Mouse (Mus musculus): Measurements from ENCODE around the gene Gm26620. TPM values are rescaled to one million over a fixed set of nuclear protein-coding genes. Genes with fewer than 3 reads are reported as not detected.

Gene Gm26620
- polyA plus RNA-seq, 1 experiment from 2014 or later, result 0.31 TPM

GRCm38 (mm10) chr1:170886044-170886458, 1.2 kb downstream of the Gm26620 start:
- Histone ChIP-seq H3K4me2 (no peak overlapping the region), H3K27ac (ENCODE audit: low read depth, low read length) (no peak overlapping the region), H3K9me3 (ENCODE audit: control insufficient read depth, low read length) (no peaks in the 10 kb centered on the region), H3K36me3 (ENCODE audit: control insufficient read depth, insufficient read depth, low read length) (no peaks in the 10 kb centered on the region), H3K9ac (ENCODE audit: low read length) (no peak overlapping the region), H3K4me1 (ENCODE audit: control insufficient read depth, insufficient read depth, low read length) (peaks cover 5% of the 10 kb centered on the region; the same call in 1 of the 2 replicates), H3K27me3 (ENCODE audit: control insufficient read depth, insufficient read depth, low read length) (no peaks in the 10 kb centered on the region), H3K4me3 (ENCODE audit: low read depth, low read length) (no peak overlapping the region)
- ATAC-seq (ENCODE audit: low FRiP score) (no peak), DNase-seq (ENCODE audit: low spot score, missing footprints) (no peak)
- WGBS, result 60% methylated on average over 6 of the region's 6 CpGs

GRCm38 (mm10) chr1:170889310-170889709, 4.4 kb downstream of the Gm26620 start:
- ATAC-seq (ENCODE audit: low FRiP score) (no peak), DNase-seq (ENCODE audit: low spot score, missing footprints) (no peak)
- no peak overlapping the region for H3K4me2 ChIP-seq
- H3K9me3 ChIP-seq (ENCODE audit: control insufficient read depth, low read length), result no peaks in the 10 kb centered on the region
- H3K36me3 ChIP-seq (ENCODE audit: control insufficient read depth, insufficient read depth, low read length), result no peaks in the 10 kb centered on the region
- H3K27ac ChIP-seq (ENCODE audit: low read depth, low read length), result no peak overlapping the region
- H3K9ac ChIP-seq (ENCODE audit: low read length), result no peak overlapping the region
- no peaks in the 10 kb centered on the region for H3K27me3 ChIP-seq (ENCODE audit: control insufficient read depth, insufficient read depth, low read length)
- no peak overlapping the region for H3K4me3 ChIP-seq (ENCODE audit: low read depth, low read length)
- peaks cover 4% of the 10 kb centered on the region; the same call in 1 of the 2 replicates for H3K4me1 ChIP-seq (ENCODE audit: control insufficient read depth, insufficient read depth, low read length)
- WGBS, result 82% methylated on average over 4 of the region's 4 CpGs

GRCm38 (mm10) chr1:170891646-170892045, 6.8 kb downstream of the Gm26620 start:
- WGBS, result 74% methylated on average over 2 of the region's 2 CpGs
- H3K4me2 ChIP-seq, result no peak overlapping the region

GRCm38 (mm10) chr1:170892279-170892678, 7.4 kb downstream of the Gm26620 start:
- Histone ChIP-seq H3K27ac (ENCODE audit: low read depth, low read length) (no peak overlapping the region), H3K4me3 (ENCODE audit: low read depth, low read length) (no peak overlapping the region), H3K4me1 (ENCODE audit: control insufficient read depth, insufficient read depth, low read length) (no peaks in the 10 kb centered on the region), H3K36me3 (ENCODE audit: control insufficient read depth, insufficient read depth, low read length) (no peaks in the 10 kb centered on the region), H3K4me2 (no peak overlapping the region), H3K9ac (ENCODE audit: low read length) (no peak overlapping the region), H3K27me3 (ENCODE audit: control insufficient read depth, insufficient read depth, low read length) (no peaks in the 10 kb centered on the region), H3K9me3 (ENCODE audit: control insufficient read depth, low read length) (no peaks in the 10 kb centered on the region)
- DNase-seq (ENCODE audit: low spot score, missing footprints) (no peak), ATAC-seq (ENCODE audit: low FRiP score) (no peak)
- 50% methylated on average over 1 of the region's 1 CpGs for WGBS

More at GRCm38 (mm10) chr1:170891646-170892045, 6.8 kb downstream of the Gm26620 start:
- ATAC-seq (ENCODE audit: low FRiP score) (no peak), DNase-seq (ENCODE audit: low spot score, missing footprints) (no peak)
- no peaks in the 10 kb centered on the region for H3K9me3 ChIP-seq (ENCODE audit: control insufficient read depth, low read length)
- H3K4me3 ChIP-seq (ENCODE audit: low read depth, low read length), result no peak overlapping the region
- no peak overlapping the region for H3K27ac ChIP-seq (ENCODE audit: low read depth, low read length)
- no peaks in the 10 kb centered on the region for H3K27me3 ChIP-seq (ENCODE audit: control insufficient read depth, insufficient read depth, low read length)
- H3K4me1 ChIP-seq (ENCODE audit: control insufficient read depth, insufficient read depth, low read length), result no peaks in the 10 kb centered on the region
- H3K9ac ChIP-seq (ENCODE audit: low read length), result no peak overlapping the region
- H3K36me3 ChIP-seq (ENCODE audit: control insufficient read depth, insufficient read depth, low read length), result no peaks in the 10 kb centered on the region

GRCm38 (mm10) chr1:170894603-170895602, 10.0 kb downstream of the Gm26620 start:
- WGBS, result 66% methylated on average over 9 of the region's 9 CpGs
- H3K4me1 ChIP-seq (ENCODE audit: control insufficient read depth, insufficient read depth, low read length), result no peaks in the 10 kb centered on the region
- H3K9ac ChIP-seq (ENCODE audit: low read length), result no peak overlapping the region
- H3K27ac ChIP-seq (ENCODE audit: low read depth, low read length), result no peak overlapping the region
- ATAC-seq (ENCODE audit: low FRiP score) (no peak), DNase-seq (ENCODE audit: low spot score, missing footprints) (peak; percentile 87)
- H3K27me3 ChIP-seq (ENCODE audit: control insufficient read depth, insufficient read depth, low read length), result no peaks in the 10 kb centered on the region
- H3K36me3 ChIP-seq (ENCODE audit: control insufficient read depth, insufficient read depth, low read length), result no peaks in the 10 kb centered on the region
- no peak overlapping the region for H3K4me3 ChIP-seq (ENCODE audit: low read depth, low read length)
- H3K4me2 ChIP-seq, result no peak overlapping the region
- H3K9me3 ChIP-seq (ENCODE audit: control insufficient read depth, low read length), result no peaks in the 10 kb centered on the region

GRCm38 (mm10) chr1:170896651-170897281, 11.9 kb downstream of the Gm26620 start:
- peak; percentile 69 for DNase-seq (ENCODE audit: low spot score, missing footprints)
- no peak overlapping the region for H3K4me3 ChIP-seq (ENCODE audit: low read depth, low read length)
- H3K27me3 ChIP-seq (ENCODE audit: control insufficient read depth, insufficient read depth, low read length), result no peaks in the 10 kb centered on the region
- no peaks in the 10 kb centered on the region for H3K36me3 ChIP-seq (ENCODE audit: control insufficient read depth, insufficient read depth, low read length)
- WGBS, result 81% methylated on average over 5 of the region's 5 CpGs
- ATAC-seq (ENCODE audit: low FRiP score), result no peak
- H3K4me2 ChIP-seq, result no peak overlapping the region
- H3K4me1 ChIP-seq (ENCODE audit: control insufficient read depth, insufficient read depth, low read length), result no peaks in the 10 kb centered on the region
- no peaks in the 10 kb centered on the region for H3K9me3 ChIP-seq (ENCODE audit: control insufficient read depth, low read length)
- no peak overlapping the region for H3K27ac ChIP-seq (ENCODE audit: low read depth, low read length)
- no peak overlapping the region for H3K9ac ChIP-seq (ENCODE audit: low read length)

- H3K9ac ChIP-seq (ENCODE audit: low read length), result no peak overlapping the region
- no peaks in the 10 kb centered on the region for H3K27me3 ChIP-seq (ENCODE audit: control insufficient read depth, insufficient read depth, low read length)
- no peaks in the 10 kb centered on the region for H3K36me3 ChIP-seq (ENCODE audit: control insufficient read depth, insufficient read depth, low read length)
- DNase-seq (ENCODE audit: low spot score, missing footprints), result no peak
- H3K4me2 ChIP-seq, result no peak overlapping the region
- no peaks in the 10 kb centered on the region for H3K9me3 ChIP-seq (ENCODE audit: control insufficient read depth, low read length)
- 81% methylated on average over 16 of the region's 16 CpGs for WGBS
- no peak overlapping the region for H3K27ac ChIP-seq (ENCODE audit: low read depth, low read length)
- H3K4me3 ChIP-seq (ENCODE audit: low read depth, low read length), result no peak overlapping the region
- no peaks in the 10 kb centered on the region for H3K4me1 ChIP-seq (ENCODE audit: control insufficient read depth, insufficient read depth, low read length)
- ATAC-seq (ENCODE audit: low FRiP score), result no peak
Observed at GRCm38 (mm10) chr1:170898413-170899075, 13.7 kb downstream of the Gm26620 start.

- Histone ChIP-seq H3K9me3 (ENCODE audit: control insufficient read depth, low read length) (no peaks in the 10 kb centered on the region), H3K4me1 (ENCODE audit: control insufficient read depth, insufficient read depth, low read length) (no peaks in the 10 kb centered on the region), H3K27ac (ENCODE audit: low read depth, low read length) (no peak overlapping the region), H3K4me2 (no peak overlapping the region), H3K27me3 (ENCODE audit: control insufficient read depth, insufficient read depth, low read length) (no peaks in the 10 kb centered on the region), H3K36me3 (ENCODE audit: control insufficient read depth, insufficient read depth, low read length) (no peaks in the 10 kb centered on the region), H3K4me3 (ENCODE audit: low read depth, low read length) (no peak overlapping the region), H3K9ac (ENCODE audit: low read length) (no peak overlapping the region)
- peak; percentile 91 for DNase-seq (ENCODE audit: low spot score, missing footprints)
- 46% methylated on average over 10 of the region's 10 CpGs for WGBS
- peak; percentile 42; the same call in 1 of the 2 replicates for ATAC-seq (ENCODE audit: low FRiP score)
Observed at GRCm38 (mm10) chr1:170900799-170901467, 16.1 kb downstream of the Gm26620 start.

Data from midbrain, embryonic 11.5 days (tissue).